Mouse (Mus musculus): ENCODE results near the gene Las1l. TPM values are rescaled to one million over a fixed set of nuclear protein-coding genes. Genes with fewer than 3 reads are reported as not detected.

Gene Las1l
- polyA plus RNA-seq, 1 experiment from 2014 or later = 60.4 TPM

DNA sequence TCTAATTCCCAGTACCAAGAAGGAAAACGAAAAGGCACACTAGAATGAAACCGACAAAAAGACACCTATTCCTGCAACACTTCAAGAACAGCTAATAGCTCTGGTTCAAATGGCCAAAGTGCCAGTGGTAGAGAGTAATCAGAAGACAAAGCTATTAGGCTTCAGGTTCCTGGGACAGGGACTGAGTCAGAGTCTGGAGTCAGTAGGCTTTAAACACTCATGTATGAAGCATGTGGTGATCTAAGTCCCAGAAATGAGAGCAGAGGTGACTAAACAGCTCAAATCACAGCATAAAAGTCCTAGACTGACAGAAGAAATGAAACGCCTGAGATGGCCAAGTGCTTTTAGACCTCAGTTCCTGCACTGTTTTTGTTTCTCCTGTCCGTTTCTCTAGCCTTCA, 8.6 kb downstream of the Las1l start:
- H3K9me3 ChIP-seq = no peaks in the 10 kb centered on the region
- H3K4me1 ChIP-seq = no peaks in the 10 kb centered on the region
- no peak overlapping the region for H3K9ac ChIP-seq
- H3K36me3 ChIP-seq = peaks cover 16% of the 10 kb centered on the region; the same call in 1 of the 2 replicates
- H3K27ac ChIP-seq = no peak overlapping the region
- peaks cover 5% of the 10 kb centered on the region; the same call in 1 of the 2 replicates for H3K27me3 ChIP-seq
- H3K4me2 ChIP-seq = no peak overlapping the region
- H3K4me3 ChIP-seq = no peak overlapping the region
- ATAC-seq (ENCODE audit: insufficient number of reproducible peaks, insufficient read depth, low FRiP score, low TSS enrichment, low read depth) = no peak
- 85% methylated on average over 4 of the region's 4 CpGs for WGBS

DNA sequence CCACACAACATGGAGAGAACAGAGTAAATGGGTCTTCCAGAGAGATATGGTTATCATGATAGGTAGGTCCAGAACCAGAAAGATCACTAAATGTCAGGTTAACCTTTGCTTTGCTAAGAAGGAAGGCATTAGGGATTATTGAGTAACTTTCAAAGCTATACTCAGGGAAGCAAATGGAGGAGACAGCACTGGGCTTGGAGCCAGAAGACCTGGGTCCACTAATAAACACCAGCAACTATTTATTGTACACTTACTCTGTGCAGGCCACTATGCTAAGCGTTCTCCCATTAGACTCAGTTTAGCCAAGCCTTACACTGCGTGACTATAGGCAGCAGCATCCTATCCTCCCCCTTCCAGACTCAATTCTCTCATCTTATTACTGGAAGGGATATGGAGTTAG, 11.3 kb downstream of the Las1l start:
- no peaks in the 10 kb centered on the region for H3K4me1 ChIP-seq
- 96% methylated on average over 2 of the region's 2 CpGs for WGBS
- H3K27ac ChIP-seq = no peak overlapping the region
- no peak overlapping the region for H3K4me2 ChIP-seq
- peaks cover 5% of the 10 kb centered on the region; the same call in 1 of the 2 replicates for H3K27me3 ChIP-seq
- ATAC-seq (ENCODE audit: insufficient number of reproducible peaks, insufficient read depth, low FRiP score, low TSS enrichment, low read depth) = no peak
- no peak overlapping the region for H3K4me3 ChIP-seq
- no peak overlapping the region for H3K9ac ChIP-seq
- no peaks in the 10 kb centered on the region for H3K9me3 ChIP-seq
- H3K36me3 ChIP-seq = peaks cover 13% of the 10 kb centered on the region; the same call in 1 of the 2 replicates

GRCm38 (mm10) chrX:95935481-95935880, 21.3 kb downstream of the Las1l start:
- peaks cover 25% of the 10 kb centered on the region for H3K36me3 ChIP-seq
- no peak for ATAC-seq (ENCODE audit: insufficient number of reproducible peaks, insufficient read depth, low FRiP score, low TSS enrichment, low read depth)
- 91% methylated on average over 2 of the region's 2 CpGs for WGBS

DNA sequence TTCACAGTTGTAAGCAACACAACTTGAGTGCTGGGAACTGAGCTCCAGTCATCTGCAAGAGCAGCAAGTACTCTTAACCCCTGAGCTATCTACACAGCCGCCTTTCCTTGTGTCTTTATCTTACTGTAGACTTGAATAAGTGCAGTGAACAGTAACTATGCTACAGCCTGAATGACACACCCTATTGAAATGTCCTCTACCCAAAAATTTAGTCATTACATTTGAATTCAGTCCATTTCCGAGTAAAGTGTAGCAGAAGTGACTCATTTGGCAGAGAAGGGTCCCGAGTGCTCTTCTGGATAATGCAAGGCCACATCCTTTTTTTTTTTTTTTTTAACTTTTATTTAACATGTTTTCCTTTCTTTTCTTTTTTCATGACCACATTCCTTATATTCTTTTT, 54.0 kb downstream of the Las1l start:
- Histone ChIP-seq H3K9me3 (no peaks in the 10 kb centered on the region), H3K27me3 (peaks cover 7% of the 10 kb centered on the region), H3K27ac (no peak overlapping the region), H3K9ac (no peak overlapping the region), H3K36me3 (no peaks in the 10 kb centered on the region), H3K4me2 (no peak overlapping the region), H3K4me3 (no peak overlapping the region), H3K4me1 (no peaks in the 10 kb centered on the region)
- ATAC-seq (ENCODE audit: insufficient number of reproducible peaks, insufficient read depth, low FRiP score, low TSS enrichment, low read depth) = no peak
- 83% methylated on average over 3 of the region's 3 CpGs for WGBS

More at GRCm38 (mm10) chrX:95935481-95935880, 21.3 kb downstream of the Las1l start:
- peaks cover 6% of the 10 kb centered on the region; the same call in 1 of the 2 replicates for H3K27me3 ChIP-seq
- no peak overlapping the region for H3K4me3 ChIP-seq
- H3K4me1 ChIP-seq = no peaks in the 10 kb centered on the region
- H3K4me2 ChIP-seq = no peak overlapping the region
- H3K9me3 ChIP-seq = no peaks in the 10 kb centered on the region
- no peak overlapping the region for H3K27ac ChIP-seq
- no peak overlapping the region for H3K9ac ChIP-seq

Other genes starting within 250 kb of the Las1l start
- gene Zc3h12b, start 245.3 kb downstream of the Las1l start, polyA plus RNA-seq (2015; fragmentation: Nextera tagmentation; extraction: Ambion mirVana) = 4.7 and 4.8 TPM in 2 replicates
- gene Msn, start 139.1 kb upstream of the Las1l start, polyA plus RNA-seq (2015; fragmentation: Nextera tagmentation; extraction: Ambion mirVana) = 77.1 and 77.6 TPM in 2 replicates